Mouse (Mus musculus) kidney, postnatal 25 days (tissue): Measurements from ENCODE around the gene Foxn1.

Source experiments
- DNase-seq, 2 experiments: peaks; one replicate each; pipeline ENCODE4 v3.0.0; 2021; ENCODE audit warnings: mixed read lengths in 2 of 2

The Foxn1 gene

DNA sequence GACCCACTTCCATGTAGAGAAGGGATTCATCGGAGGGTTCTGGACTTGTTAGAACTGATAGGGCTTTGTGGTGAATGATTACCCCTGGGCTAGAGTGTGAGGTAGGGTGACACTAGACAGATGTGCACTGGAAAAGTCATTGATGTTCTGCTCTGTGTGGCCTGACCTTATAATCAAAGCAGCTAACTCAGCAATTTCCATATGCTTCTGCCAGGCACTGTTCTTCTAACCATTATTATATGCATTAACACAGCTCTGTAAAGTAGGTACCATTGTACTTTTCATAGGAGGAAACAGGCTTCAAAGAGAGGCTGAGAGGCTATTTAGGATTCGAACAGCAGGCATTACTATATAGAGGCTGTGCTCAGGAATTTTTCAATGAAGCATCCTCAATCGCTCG is 59.1 kb downstream of the Foxn1 start:
- no peak for DNase-seq

DNA sequence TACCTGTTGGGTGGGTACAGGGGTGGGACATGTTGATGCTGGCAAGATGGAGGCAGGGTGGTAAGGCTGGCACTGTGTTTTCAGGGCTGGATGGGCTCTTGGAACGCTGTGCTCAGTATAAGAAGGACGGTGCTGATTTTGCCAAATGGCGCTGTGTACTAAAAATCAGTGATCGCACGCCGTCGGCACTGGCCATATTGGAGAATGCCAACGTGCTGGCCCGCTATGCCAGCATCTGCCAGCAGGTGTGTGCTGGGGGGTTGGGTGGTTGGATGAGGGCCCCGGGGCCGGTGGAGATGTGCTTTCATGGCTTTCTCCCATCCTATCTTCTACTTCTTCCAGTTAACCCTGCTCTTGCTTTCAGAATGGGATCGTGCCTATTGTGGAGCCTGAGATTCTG is 61.4 kb downstream of the Foxn1 start:
- DNase-seq, result peak in 1 of 2 experiments; percentile 36

DNA sequence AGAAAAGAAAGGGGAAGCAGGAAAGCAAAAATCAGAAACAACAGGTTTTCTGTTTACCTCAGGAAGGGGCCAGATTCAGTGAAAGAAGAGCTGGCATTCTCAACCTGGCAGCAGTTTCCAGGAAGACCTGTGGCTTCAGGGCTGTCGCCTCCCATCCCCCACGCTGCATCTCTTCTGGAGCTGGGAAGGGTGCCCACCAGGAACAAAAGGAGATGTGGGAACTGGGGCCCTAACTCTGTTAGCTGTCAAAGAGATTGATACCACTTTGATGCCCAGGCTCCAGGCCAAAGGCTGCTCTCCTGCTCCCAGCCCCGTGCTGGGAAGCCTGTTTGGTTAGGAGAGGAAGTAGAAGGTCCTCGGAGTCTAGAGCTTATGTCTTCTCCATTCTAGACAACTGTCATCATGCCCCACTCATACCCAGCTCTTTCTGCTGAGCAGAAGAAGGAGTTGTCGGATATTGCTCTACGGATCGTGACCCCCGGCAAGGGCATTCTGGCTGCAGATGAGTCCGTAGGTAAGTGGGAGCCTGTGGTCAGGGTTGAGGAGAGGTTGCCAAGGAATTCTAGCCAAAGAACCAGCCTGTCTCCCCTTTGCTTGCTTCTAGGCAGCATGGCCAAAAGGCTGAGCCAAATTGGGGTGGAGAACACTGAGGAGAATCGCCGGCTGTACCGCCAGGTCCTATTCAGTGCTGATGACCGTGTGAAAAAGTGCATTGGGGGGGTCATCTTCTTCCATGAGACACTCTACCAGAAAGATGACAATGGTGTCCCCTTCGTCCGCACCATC is 62.2 kb downstream of the Foxn1 start:
- DNase-seq, result peak in 1 of 2 experiments; percentile 28

DNA sequence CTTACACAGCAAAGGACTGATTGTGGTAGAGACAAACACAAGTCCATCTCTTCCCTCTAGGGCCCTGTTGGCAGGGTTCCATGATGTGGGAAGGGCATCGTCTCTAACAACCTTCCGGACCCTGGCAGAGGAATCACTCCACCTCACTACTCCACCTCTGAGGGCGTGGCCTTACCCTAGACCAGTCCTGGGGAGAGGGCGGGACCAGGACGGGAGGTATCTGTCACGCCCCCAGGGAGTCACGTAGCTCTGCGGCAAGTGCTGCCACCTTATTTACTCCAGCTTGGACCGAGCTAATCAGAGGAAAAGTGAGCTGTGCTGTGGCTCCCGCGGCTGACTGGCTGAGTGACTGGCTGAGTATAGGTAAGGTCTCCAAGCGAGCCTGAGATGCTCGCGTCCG is 63.5 kb downstream of the Foxn1 start, which contains the start of gene Aldoc:
Aldoc (plus strand) TSS at position 109 of the 400 bp plus-strand sequence.
- DNase-seq, result peak; percentile 92 to 97

DNA sequence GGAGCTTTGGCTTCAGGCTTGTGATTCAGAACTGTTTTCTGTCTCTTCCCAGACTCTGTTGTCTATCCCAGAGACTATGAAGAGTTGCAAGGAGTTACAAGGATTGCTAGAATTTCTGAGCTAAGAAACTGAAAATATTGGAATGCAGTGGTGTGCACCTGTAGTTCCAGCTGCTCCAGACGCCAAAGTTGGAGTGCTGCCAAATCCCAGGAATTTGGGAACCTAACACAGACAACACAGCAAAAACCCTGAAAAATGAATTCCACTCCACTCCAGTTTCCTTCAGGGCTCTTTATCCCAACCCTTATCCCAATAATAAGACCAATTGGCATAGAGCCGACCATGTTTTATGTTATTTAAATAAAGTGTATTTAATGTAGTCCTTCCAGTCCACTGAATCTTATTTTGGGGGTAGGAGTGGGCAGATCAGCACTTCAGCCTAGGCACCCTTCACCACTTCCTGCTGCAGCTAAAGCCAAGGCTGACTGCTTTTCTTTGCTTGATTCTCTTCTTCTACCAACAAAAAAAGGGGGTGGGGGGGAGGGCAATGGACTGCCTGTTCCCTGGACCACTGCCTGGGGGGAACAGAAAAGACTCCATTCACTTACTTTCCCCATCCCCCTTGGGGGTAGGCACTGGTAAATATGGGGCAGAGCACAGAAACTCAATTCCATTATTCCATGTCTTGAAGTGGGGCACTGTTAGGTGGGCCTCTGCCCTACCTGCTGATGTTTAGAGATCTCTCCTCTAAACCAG is 64.1 kb downstream of the Foxn1 start:
- DNase-seq, result peak; percentile 16 to 30

GRCm38 (mm10) chr11:78318411-78318810 is 67.9 kb downstream of the Foxn1 start:
- no peak for DNase-seq

DNA sequence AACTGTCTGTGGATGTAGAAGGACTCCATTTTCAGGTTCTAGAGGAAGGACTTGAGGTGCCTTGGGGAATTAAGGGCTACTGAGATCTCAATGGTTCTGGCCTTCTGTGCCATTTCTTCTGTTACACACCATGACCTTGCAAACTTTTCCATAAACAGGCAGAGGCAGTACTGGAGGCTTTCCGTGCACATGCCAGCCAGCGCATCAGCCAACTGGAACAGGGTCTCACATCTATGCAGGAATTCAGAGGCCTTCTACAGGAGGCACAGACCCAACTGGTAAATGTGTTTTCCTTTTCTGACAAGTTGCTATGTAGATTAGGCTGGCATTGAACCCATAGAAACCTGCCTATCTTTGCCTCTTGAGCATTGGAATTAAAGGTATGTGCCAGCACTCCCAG is 72.7 kb downstream of the Foxn1 start:
- no peak for DNase-seq

GRCm38 (mm10) chr11:78310861-78311511 is 75.4 kb downstream of the Foxn1 start:
- DNase-seq, result peak in 1 of 2 experiments; percentile 19
